Mouse (Mus musculus) adrenal gland, adult 10 weeks (tissue): ENCODE measurements around the gene Cacna1f. TPM values are rescaled to one million over a fixed set of nuclear protein-coding genes. Genes with fewer than 3 reads are reported as not detected.

ENCODE experiments used
- polyA plus RNA-seq: library from polyadenylated mRNA; stranded (reverse); fragments of 350-450 nt; fragmentation: Illumina TruSeq; extraction: RNeasy Lipid Tissue Mini Kit (QIAGEN cat#74804); gene quantifications from one replicate; pipeline ENCODE4 v1.2.3, GENCODE M21; 2014; ENCODE audit warnings: low read depth, low replicate concordance

Gene Cacna1f
- polyA plus RNA-seq, result not detected

DNA sequence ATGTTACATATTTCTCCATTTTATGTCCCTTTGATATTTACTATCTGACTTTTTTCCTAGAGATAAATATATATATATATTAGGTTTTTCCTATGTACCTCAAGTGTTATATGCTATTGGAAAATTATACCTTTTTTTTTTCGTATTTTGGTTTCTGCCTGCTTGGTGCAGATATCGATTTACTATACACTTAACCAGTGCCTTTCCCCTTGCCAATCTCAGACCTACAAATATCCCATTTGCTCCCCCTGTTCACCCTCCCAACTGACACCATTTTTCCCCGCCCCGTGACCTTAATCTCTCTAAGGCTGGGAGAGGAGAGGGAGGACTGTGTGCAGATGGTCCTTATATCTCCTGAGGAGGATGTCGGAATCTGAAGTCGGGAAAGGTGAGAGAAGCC is at the start of gene Cacna1f:
Gene Cacna1f, plus strand, starts transcription at position 301 of the 400 bp plus-strand sequence.

GRCm38 (mm10) chrX:7573176-7574086 is 33.5 kb upstream of the Cacna1f start, which contains the start of gene Foxp3:
Gene Foxp3, plus strand, starts transcription at chrX:7573644.

GRCm38 (mm10) chrX:7574087-7574884 is 32.6 kb upstream of the Cacna1f start, which contains the start of gene Ppp1r3f:
Gene Ppp1r3f, minus strand, starts transcription at chrX:7574283.

DNA sequence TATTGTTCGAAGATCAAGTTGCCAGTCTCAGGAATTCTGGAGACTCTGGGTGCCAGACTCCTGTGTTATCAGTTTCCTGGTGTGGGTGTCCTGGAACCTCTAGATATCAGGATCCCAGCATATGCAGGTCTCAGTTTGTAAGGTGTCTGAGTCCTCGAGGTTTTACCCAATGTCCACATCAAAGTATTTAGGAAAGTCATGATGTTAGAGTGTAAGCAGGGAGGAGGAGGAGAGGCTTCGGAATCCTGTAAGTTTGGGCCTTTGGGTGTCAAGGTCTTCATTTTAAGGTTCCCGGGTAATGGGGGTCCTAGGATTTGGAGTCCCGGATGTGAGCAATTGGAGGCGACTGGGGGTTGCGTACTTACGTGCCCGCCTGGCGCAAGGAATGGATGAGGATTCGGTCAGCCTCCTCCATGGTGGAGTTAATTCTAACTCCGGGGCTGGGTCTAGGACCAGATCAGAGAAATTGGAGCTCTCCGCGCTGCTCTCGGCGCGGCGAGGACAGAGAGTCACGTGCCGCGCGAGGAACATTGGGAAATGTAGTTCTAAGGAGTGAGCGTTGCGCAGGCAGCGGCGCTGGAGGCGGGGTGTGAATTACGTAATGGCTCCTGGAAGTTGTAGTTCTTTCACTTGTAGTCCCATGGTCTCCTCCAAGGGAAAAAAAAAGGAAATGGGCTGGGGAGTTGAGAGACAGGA is 1.9 kb upstream of the Cacna1f start, which contains the start of gene Ccdc22:
Gene Ccdc22, minus strand, starts transcription at position 639 of the 696 bp plus-strand sequence.

DNA sequence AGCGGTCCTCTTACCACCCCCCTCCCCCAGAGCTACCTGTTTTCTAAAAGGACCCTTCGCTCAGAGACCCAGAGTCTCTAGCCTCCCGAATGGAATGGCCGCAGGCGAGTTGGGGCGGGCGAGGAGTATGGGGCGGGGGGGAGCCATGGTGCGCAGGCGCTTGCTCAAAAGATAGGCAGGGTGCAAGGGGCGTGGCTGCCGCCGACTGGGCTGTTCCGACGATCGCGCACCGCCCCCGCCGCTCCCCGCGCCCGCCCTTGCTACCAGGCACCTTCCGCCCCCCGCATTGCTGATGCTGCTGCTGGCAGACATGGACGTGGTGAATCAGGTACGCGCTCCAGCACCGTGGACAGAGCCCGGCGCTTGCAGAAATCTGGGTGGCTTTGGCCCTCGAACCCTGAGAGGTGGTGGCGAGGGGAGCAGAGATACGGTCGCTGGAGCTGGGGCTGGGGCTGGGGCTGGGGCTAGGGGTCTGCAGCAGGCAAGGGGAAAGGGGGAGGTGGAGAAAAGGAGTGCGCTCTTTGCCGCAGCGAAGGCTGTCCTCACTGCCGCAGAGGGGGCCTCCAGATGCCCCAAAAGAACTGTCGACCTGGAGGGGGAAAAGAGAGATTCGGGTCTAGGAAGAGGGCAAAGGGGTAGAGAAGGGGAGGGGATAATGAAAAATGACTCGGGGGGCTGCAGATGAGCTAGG is 31.7 kb downstream of the Cacna1f start, which contains the start of gene Syp:
Gene Syp, plus strand, starts transcription at position 71 of the 691 bp plus-strand sequence.

DNA sequence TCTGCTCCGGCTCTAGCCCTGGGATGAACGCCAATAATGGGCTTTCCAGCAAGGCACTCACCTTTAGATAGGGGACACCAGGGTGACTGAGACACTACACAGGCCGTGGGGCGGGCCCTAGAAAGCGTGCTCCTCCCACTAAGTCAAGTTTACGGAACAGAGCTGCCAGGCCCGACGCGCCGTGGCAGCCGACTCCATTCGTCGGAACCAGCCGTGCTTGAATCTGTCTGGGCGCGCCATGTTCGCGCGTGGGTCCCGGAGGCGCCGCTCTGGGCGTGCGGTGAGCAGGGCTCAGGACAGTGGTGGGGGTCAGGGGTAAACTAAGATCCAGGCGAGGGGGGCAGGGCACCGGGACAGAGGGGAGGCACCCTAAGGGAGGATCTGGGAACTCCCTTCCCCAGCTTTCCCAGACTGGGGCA is 50.3 kb downstream of the Cacna1f start, which contains the start of gene Prickle3:
Gene Prickle3, plus strand, starts transcription at position 40 of the 419 bp plus-strand sequence.

GRCm38 (mm10) chrX:7670921-7671623 is 64.2 kb downstream of the Cacna1f start, which contains the start of gene Plp2:
Gene Plp2, minus strand, starts transcription at chrX:7671390.

GRCm38 (mm10) chrX:7680864-7681263 is 74.0 kb downstream of the Cacna1f start, which contains the start of gene Magix:
Gene Magix, minus strand, starts transcription at chrX:7681251.

Other genes starting within 250 kb of the Cacna1f start
- gene Usp27x, start 231.3 kb upstream of the Cacna1f start, polyA plus RNA-seq, result 24.2 TPM
- not detected for gene Foxp3, start 33.4 kb upstream of the Cacna1f start, polyA plus RNA-seq
- 2.6 TPM for gene Ppp1r3f, start 32.8 kb upstream of the Cacna1f start, polyA plus RNA-seq
- 1.4 TPM for gene Ccdc22, start 1.6 kb upstream of the Cacna1f start, polyA plus RNA-seq
- 14.8 TPM for gene Syp, start 31.4 kb downstream of the Cacna1f start, polyA plus RNA-seq
- 5.5 TPM for gene Prickle3, start 50.2 kb downstream of the Cacna1f start, polyA plus RNA-seq
- 55.3 TPM for gene Plp2, start 64.3 kb downstream of the Cacna1f start, polyA plus RNA-seq
- 0.29 TPM for gene Magix, start 74.2 kb downstream of the Cacna1f start, polyA plus RNA-seq
- 96.3 TPM for gene Gpkow, start 90.0 kb downstream of the Cacna1f start, polyA plus RNA-seq
- 9.0 TPM for gene Wdr45, start 107.2 kb downstream of the Cacna1f start, polyA plus RNA-seq
- gene Gm45208, start 115.2 kb downstream of the Cacna1f start, polyA plus RNA-seq, result not detected
- 8.2 TPM for gene Praf2, start 121.4 kb downstream of the Cacna1f start, polyA plus RNA-seq
- gene Ccdc120, start 143.8 kb downstream of the Cacna1f start, polyA plus RNA-seq, result 0.23 TPM
- gene Tfe3, start 155.5 kb downstream of the Cacna1f start, polyA plus RNA-seq, result 10.4 TPM
- gene Gripap1, start 182.7 kb downstream of the Cacna1f start, polyA plus RNA-seq, result 28.3 TPM
- 1.5 TPM for gene Kcnd1, start 215.2 kb downstream of the Cacna1f start, polyA plus RNA-seq
- 35.6 TPM for gene Otud5, start 234.3 kb downstream of the Cacna1f start, polyA plus RNA-seq